Mouse (Mus musculus): ENCODE measurements around the gene Ppil2. TPM values are rescaled to one million over a fixed set of nuclear protein-coding genes. Genes with fewer than 3 reads are reported as not detected.
A peak's percentile ranks its signal among the peaks of the same experiment; 100 is the strongest.

The Ppil2 gene
- polyA plus RNA-seq, 1 experiment from 2014 or later = 61.5 TPM

GRCm38 (mm10) chr16:17088346-17088745, 22.7 kb downstream of the Ppil2 start:
- WGBS = 60% methylated on average over 3 of the region's 3 CpGs
- no peak; the same call in 1 of the 2 replicates for TF ChIP-seq CTCF (IDR thresholded peaks at IDR 0.05; ENCODE audit: low read depth)
- TF ChIP-seq EP300 (optimal IDR thresholded peaks at IDR 0.05) = no peak
- peaks cover 51% of the 10 kb centered on the region for H3K36me3 ChIP-seq (ENCODE audit: control insufficient read depth, insufficient read depth, low read length)
- H3K9ac ChIP-seq (ENCODE audit: low read length) = no peak overlapping the region
- no peak overlapping the region for H3K4me2 ChIP-seq (replicated peaks; ENCODE audit: low read depth)
- no peaks in the 10 kb centered on the region for H3K9me3 ChIP-seq (ENCODE audit: control insufficient read depth, low read length)
- ATAC-seq (ENCODE audit: low FRiP score, low TSS enrichment) (no peak), DNase-seq (ENCODE audit: low spot score) (no peak)
- H3K27ac ChIP-seq (replicated peaks) = no peak overlapping the region
- no peaks in the 10 kb centered on the region for H3K27me3 ChIP-seq (ENCODE audit: control insufficient read depth, insufficient read depth, low read length)
- no peaks in the 10 kb centered on the region for H3K4me1 ChIP-seq (replicated peaks; ENCODE audit: control insufficient read depth, insufficient read depth)
- no peak overlapping the region for H3K4me3 ChIP-seq (ENCODE audit: low read depth, low read length)

- WGBS = 70% methylated on average over 13 of the region's 13 CpGs
- Histone ChIP-seq H3K4me2 (replicated peaks; ENCODE audit: low read depth) (no peak overlapping the region), H3K27ac (replicated peaks) (no peak overlapping the region), H3K4me1 (replicated peaks; ENCODE audit: control insufficient read depth, insufficient read depth) (no peaks in the 10 kb centered on the region), H3K9ac (ENCODE audit: low read length) (no peak overlapping the region), H3K36me3 (ENCODE audit: control insufficient read depth, insufficient read depth, low read length) (peaks cover 41% of the 10 kb centered on the region), H3K4me3 (ENCODE audit: low read depth, low read length) (no peak overlapping the region), H3K9me3 (ENCODE audit: control insufficient read depth, low read length) (no peaks in the 10 kb centered on the region), H3K27me3 (ENCODE audit: control insufficient read depth, insufficient read depth, low read length) (no peaks in the 10 kb centered on the region)
- ATAC-seq (ENCODE audit: low FRiP score, low TSS enrichment) = no peak
- DNase-seq (ENCODE audit: low spot score) = no peak
- no peak for TF ChIP-seq EP300 (optimal IDR thresholded peaks at IDR 0.05)
- TF ChIP-seq CTCF (IDR thresholded peaks at IDR 0.05; ENCODE audit: low read depth) = no peak
Measured at GRCm38 (mm10) chr16:17086669-17087193, 24.3 kb downstream of the Ppil2 start.

- 50% methylated on average over 3 of the region's 3 CpGs for WGBS
- no peak for TF ChIP-seq CTCF (IDR thresholded peaks at IDR 0.05; ENCODE audit: low read depth)
- TF ChIP-seq EP300 (optimal IDR thresholded peaks at IDR 0.05) = no peak
- ATAC-seq (ENCODE audit: low FRiP score, low TSS enrichment) (no peak), DNase-seq (ENCODE audit: low spot score) (no peak)
- no peaks in the 10 kb centered on the region for H3K4me1 ChIP-seq (replicated peaks; ENCODE audit: control insufficient read depth, insufficient read depth)
- H3K4me3 ChIP-seq (ENCODE audit: low read depth, low read length) = no peak overlapping the region
- H3K9ac ChIP-seq (ENCODE audit: low read length) = no peak overlapping the region
- no peaks in the 10 kb centered on the region for H3K9me3 ChIP-seq (ENCODE audit: control insufficient read depth, low read length)
- no peak overlapping the region for H3K4me2 ChIP-seq (replicated peaks; ENCODE audit: low read depth)
- 0 out of 2 replicates have a peak overlapping the region, but pooled peaks have one; percentile 36 for H3K27ac ChIP-seq (replicated peaks)
- H3K36me3 ChIP-seq (ENCODE audit: control insufficient read depth, insufficient read depth, low read length) = peaks cover 41% of the 10 kb centered on the region
- no peaks in the 10 kb centered on the region for H3K27me3 ChIP-seq (ENCODE audit: control insufficient read depth, insufficient read depth, low read length)
Measured at GRCm38 (mm10) chr16:17086241-17086640, 24.8 kb downstream of the Ppil2 start.

- Histone ChIP-seq H3K36me3 (ENCODE audit: control insufficient read depth, insufficient read depth, low read length) (peaks cover 38% of the 10 kb centered on the region), H3K4me1 (replicated peaks; ENCODE audit: control insufficient read depth, insufficient read depth) (no peaks in the 10 kb centered on the region), H3K27me3 (ENCODE audit: control insufficient read depth, insufficient read depth, low read length) (no peaks in the 10 kb centered on the region), H3K9me3 (ENCODE audit: control insufficient read depth, low read length) (no peaks in the 10 kb centered on the region), H3K27ac (replicated peaks) (peak overlapping the region; percentile 36; the same call in 1 of the 2 replicates), H3K4me3 (ENCODE audit: low read depth, low read length) (no peak overlapping the region), H3K4me2 (replicated peaks; ENCODE audit: low read depth) (no peak overlapping the region), H3K9ac (ENCODE audit: low read length) (no peak overlapping the region)
- WGBS = 72% methylated on average over 4 of the region's 4 CpGs
- ATAC-seq (ENCODE audit: low FRiP score, low TSS enrichment) (peak; percentile 44; the same call in 1 of the 2 replicates), DNase-seq (ENCODE audit: low spot score) (peak; percentile 46)
- TF ChIP-seq CTCF (IDR thresholded peaks at IDR 0.05; ENCODE audit: low read depth) (no peak), EP300 (optimal IDR thresholded peaks at IDR 0.05) (no peak)
Measured at GRCm38 (mm10) chr16:17085636-17086035, 25.4 kb downstream of the Ppil2 start.

GRCm38 (mm10) chr16:17082121-17082792, 28.8 kb downstream of the Ppil2 start:
- no peak overlapping the region for H3K9ac ChIP-seq (ENCODE audit: low read length)
- DNase-seq (ENCODE audit: low spot score) = no peak
- TF ChIP-seq CTCF (IDR thresholded peaks at IDR 0.05; ENCODE audit: low read depth) (no peak), EP300 (optimal IDR thresholded peaks at IDR 0.05) (no peak)
- peaks cover 16% of the 10 kb centered on the region for H3K36me3 ChIP-seq (ENCODE audit: control insufficient read depth, insufficient read depth, low read length)
- H3K4me2 ChIP-seq (replicated peaks; ENCODE audit: low read depth) = no peak overlapping the region
- H3K27ac ChIP-seq (replicated peaks) = no peak overlapping the region
- H3K4me1 ChIP-seq (replicated peaks; ENCODE audit: control insufficient read depth, insufficient read depth) = no peaks in the 10 kb centered on the region
- 82% methylated on average over 6 of the region's 6 CpGs for WGBS
- no peak for ATAC-seq (ENCODE audit: low FRiP score, low TSS enrichment)
- no peak overlapping the region for H3K4me3 ChIP-seq (ENCODE audit: low read depth, low read length)
- no peaks in the 10 kb centered on the region for H3K27me3 ChIP-seq (ENCODE audit: control insufficient read depth, insufficient read depth, low read length)
- H3K9me3 ChIP-seq (ENCODE audit: control insufficient read depth, low read length) = no peaks in the 10 kb centered on the region

- DNase-seq (ENCODE audit: low spot score) = no peak
Measured at GRCm38 (mm10) chr16:17078101-17078500, 33.0 kb downstream of the Ppil2 start.

More at GRCm38 (mm10) chr16:17078101-17078500, 33.0 kb downstream of the Ppil2 start:
- no peak overlapping the region for H3K9ac ChIP-seq (ENCODE audit: low read length)
- 83% methylated on average over 7 of the region's 7 CpGs for WGBS
- H3K9me3 ChIP-seq (ENCODE audit: control insufficient read depth, low read length) = no peaks in the 10 kb centered on the region
- H3K27me3 ChIP-seq (ENCODE audit: control insufficient read depth, insufficient read depth, low read length) = no peaks in the 10 kb centered on the region
- H3K4me1 ChIP-seq (replicated peaks; ENCODE audit: control insufficient read depth, insufficient read depth) = no peaks in the 10 kb centered on the region
- no peaks in the 10 kb centered on the region; the same call in 1 of the 2 replicates for H3K36me3 ChIP-seq (ENCODE audit: control insufficient read depth, insufficient read depth, low read length)
- H3K4me3 ChIP-seq (ENCODE audit: low read depth, low read length) = no peak overlapping the region
- no peak overlapping the region for H3K4me2 ChIP-seq (replicated peaks; ENCODE audit: low read depth)
- no peak overlapping the region for H3K27ac ChIP-seq (replicated peaks)
- TF ChIP-seq EP300 (optimal IDR thresholded peaks at IDR 0.05) (no peak), CTCF (IDR thresholded peaks at IDR 0.05; ENCODE audit: low read depth) (no peak)
- ATAC-seq (ENCODE audit: low FRiP score, low TSS enrichment) = no peak
